Mouse (Mus musculus) cortical plate, adult 2 months (tissue): ENCODE results near the gene Chmp5.

ENCODE experiments used
- CTCF ChIP-seq: fragments of 200-500 bp; IDR thresholded peaks from 2 replicates; pipeline ENCODE4 v1.5.1; 2011; ENCODE audit warnings: mild to moderate bottlenecking, control low read depth, low read length; ENCODE audit not compliant: insufficient read depth; ENCODE audit errors: extremely low read depth
- POLR2A ChIP-seq: fragments of 200-500 bp; IDR thresholded peaks from 2 replicates; pipeline ENCODE4 v1.6.1; 2011; ENCODE audit warnings: mild to moderate bottlenecking, low read length, control low read depth; ENCODE audit not compliant: insufficient read depth; ENCODE audit errors: extremely low read depth

DNA sequence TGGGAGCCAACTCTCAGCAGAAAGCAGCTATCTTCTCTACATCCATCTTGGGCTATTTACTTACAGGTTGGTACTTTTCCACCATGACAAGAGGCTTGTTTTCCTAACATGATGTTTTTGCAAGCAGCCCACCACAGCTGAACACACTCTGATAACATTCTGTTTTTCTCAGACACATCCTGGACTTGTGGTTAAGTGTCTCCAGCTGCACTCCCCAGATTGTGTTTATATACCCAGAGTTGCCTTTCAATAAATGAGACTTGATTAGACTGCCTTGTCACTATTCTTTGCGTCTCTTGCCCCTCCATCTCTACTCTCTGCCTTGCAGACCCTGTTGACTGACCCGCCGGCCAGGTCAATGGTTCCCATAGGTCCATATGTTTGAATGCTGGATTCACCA lies 48.1 kb upstream of the Chmp5 start:
- TF ChIP-seq CTCF (no peak), POLR2A (no peak)
